Mouse (Mus musculus) MEL (cell line): ENCODE measurements around the gene Slit1. TPM values are rescaled to one million over a fixed set of nuclear protein-coding genes. Genes with fewer than 3 reads are reported as not detected.

Experiments
- DNase-seq: peaks from one replicate; pipeline ENCODE4 v3.0.0; 2011; ENCODE audit warnings: low read depth, low spot score
- H3K27ac ChIP-seq: 2 replicates; pipeline ENCODE4 v1.5.1; 2012; ENCODE audit warnings: low read depth, mild to moderate bottlenecking, control low read depth, low read length, moderate library complexity; ENCODE audit not compliant: control insufficient read depth
- H3K27me3 ChIP-seq, 2 experiments: fragments of 150-350 bp in 1 of 2; sonication (generic) in 1 of 2; 2 replicates each; pipeline ENCODE4 v1.6.1; 2012; ENCODE audit warnings: low read length in 2 of 2, mild to moderate bottlenecking in 2 of 2, improper control_type of control experiment in 1 of 2, moderate library complexity in 1 of 2; ENCODE audit not compliant: insufficient read depth in 2 of 2, control insufficient read depth in 1 of 2
- H3K36me3 ChIP-seq, 2 experiments: 2 replicates each; pipeline ENCODE4 v1.6.1; 2012 to 2014; ENCODE audit warnings: low read length in 2 of 2, improper control_type of control experiment in 1 of 2, inconsistent platforms in 1 of 2, mild to moderate bottlenecking in 1 of 2; ENCODE audit not compliant: insufficient read depth in 2 of 2, control insufficient read depth in 1 of 2
- H3K4me1 ChIP-seq, 2 experiments: fragments of 150-350 bp in 1 of 2; sonication (generic) in 1 of 2; 2 replicates each; pipeline ENCODE4 v1.6.1; 2012; ENCODE audit warnings: low read length in 2 of 2, improper control_type of control experiment in 1 of 2, mild to moderate bottlenecking in 1 of 2; ENCODE audit not compliant: insufficient read depth in 2 of 2, control insufficient read depth in 1 of 2
- H3K4me3 ChIP-seq, 2 experiments: fragments of 150-350 bp in 1 of 2; sonication (generic) in 1 of 2; 2 replicates each; pipeline ENCODE4 v1.5.1; 2012; ENCODE audit warnings: low read depth in 2 of 2, low read length in 2 of 2, mild to moderate bottlenecking in 2 of 2, moderate library complexity in 2 of 2, control low read depth in 1 of 2, improper control_type of control experiment in 1 of 2; ENCODE audit not compliant: control insufficient read depth in 1 of 2, insufficient read depth in 1 of 2
- H3K79me2 ChIP-seq: 2 replicates; pipeline ENCODE4 v1.6.1; 2012; ENCODE audit warnings: mild to moderate bottlenecking, low read length, moderate library complexity; ENCODE audit not compliant: control insufficient read depth, poor library complexity, insufficient read depth
- H3K9ac ChIP-seq: 2 replicates; pipeline ENCODE4 v1.6.1; 2012; ENCODE audit warnings: low read depth, mild to moderate bottlenecking, control low read depth, low read length, moderate library complexity; ENCODE audit not compliant: control insufficient read depth, poor library complexity, severe bottlenecking
- H3K9me3 ChIP-seq: fragments of 150-350 bp; sonication (generic); replicated peaks from 2 replicates; pipeline ENCODE4 v1.6.1; 2012; ENCODE audit warnings: mild to moderate bottlenecking, low read length, improper control_type of control experiment, moderate library complexity; ENCODE audit not compliant: insufficient read depth
- CTCF ChIP-seq, 3 experiments: IDR thresholded peaks in 2 of 3; conservative IDR thresholded peaks in 1 of 3; 2 replicates each; pipeline ENCODE4 v1.5.1; 2011 to 2012; ENCODE audit warnings: low read length in 3 of 3, low read depth in 2 of 3, mild to moderate bottlenecking in 2 of 3, improper control_type of control experiment in 1 of 3, inconsistent platforms in 1 of 3, mixed read lengths in 1 of 3, moderate library complexity in 1 of 3; ENCODE audit not compliant: control insufficient read depth in 1 of 3, insufficient read depth in 1 of 3, poor library complexity in 1 of 3, severe bottlenecking in 1 of 3
- ETS1 ChIP-seq: IDR thresholded peaks from 2 replicates; pipeline ENCODE4 v1.6.1; 2012; ENCODE audit warnings: low read depth, mild to moderate bottlenecking, inconsistent platforms, low read length, improper control_type of control experiment, moderate library complexity
- GATA1 ChIP-seq: IDR thresholded peaks from 2 replicates; pipeline ENCODE4 v1.6.1; 2011; ENCODE audit warnings: low read depth, low read length, improper control_type of control experiment
- HCFC1 ChIP-seq: IDR thresholded peaks from 2 replicates; pipeline ENCODE4 v1.6.1; 2012; ENCODE audit warnings: low read depth, mild to moderate bottlenecking, inconsistent platforms, low read length, improper control_type of control experiment, moderate library complexity
- JUND ChIP-seq: IDR thresholded peaks from 2 replicates; pipeline ENCODE4 v1.6.1; 2011; ENCODE audit warnings: low read depth, mild to moderate bottlenecking, improper control_type of control experiment, low read length
- KAT2A ChIP-seq: conservative IDR thresholded peaks from 2 replicates; pipeline ENCODE4 v1.6.1; 2012; ENCODE audit warnings: low read depth, low read length, improper control_type of control experiment, inconsistent platforms
- MEF2A ChIP-seq: IDR thresholded peaks from 2 replicates; pipeline ENCODE4 v1.6.1; 2014; ENCODE audit warnings: low read depth, mild to moderate bottlenecking, inconsistent platforms, low read length, improper control_type of control experiment; ENCODE audit not compliant: poor library complexity, insufficient replicate concordance, severe bottlenecking; ENCODE audit errors: extremely low read depth
- NELFE ChIP-seq: IDR thresholded peaks from 2 replicates; pipeline ENCODE4 v1.6.1; 2011; ENCODE audit warnings: low read depth, low read length, improper control_type of control experiment
- NRF1 ChIP-seq: IDR thresholded peaks from 2 replicates; pipeline ENCODE4 v1.6.1; 2014; ENCODE audit warnings: low read depth, mild to moderate bottlenecking, inconsistent platforms, low read length, improper control_type of control experiment, moderate library complexity; ENCODE audit not compliant: poor library complexity, insufficient read depth, severe bottlenecking
- POLR2A ChIP-seq, 2 experiments: IDR thresholded peaks; 2 replicates each; pipeline ENCODE4 v1.6.1; 2011 to 2012; ENCODE audit warnings: low read length in 2 of 2, mild to moderate bottlenecking in 2 of 2, control low read depth in 1 of 2, improper control_type of control experiment in 1 of 2, low read depth in 1 of 2, moderate library complexity in 1 of 2; ENCODE audit not compliant: control insufficient read depth in 1 of 2, insufficient read depth in 1 of 2, poor library complexity in 1 of 2
- RAD21 ChIP-seq: IDR thresholded peaks from 2 replicates; pipeline ENCODE4 v1.6.1; 2011; ENCODE audit warnings: mild to moderate bottlenecking, low read depth, low read length, improper control_type of control experiment
- RCOR1 ChIP-seq: IDR thresholded peaks from 2 replicates; pipeline ENCODE4 v1.6.1; 2012; ENCODE audit warnings: low read depth, mild to moderate bottlenecking, inconsistent platforms, low read length, improper control_type of control experiment
- SIN3A ChIP-seq: IDR thresholded peaks from 2 replicates; pipeline ENCODE4 v1.6.1; 2012; ENCODE audit warnings: low read length, improper control_type of control experiment, inconsistent platforms
- SMC3 ChIP-seq: IDR thresholded peaks from 2 replicates; pipeline ENCODE4 v1.6.1; 2011; ENCODE audit warnings: low read depth, low read length, improper control_type of control experiment
- TAL1 ChIP-seq: IDR thresholded peaks from 2 replicates; pipeline ENCODE4 v1.6.1; 2012; ENCODE audit warnings: mild to moderate bottlenecking, inconsistent platforms, low read length, moderate library complexity, mixed read lengths
- TBP ChIP-seq: IDR thresholded peaks from 2 replicates; pipeline ENCODE4 v1.8.0; 2011; ENCODE audit warnings: low read depth, low read length, improper control_type of control experiment
- USF1 ChIP-seq: IDR thresholded peaks from 2 replicates; pipeline ENCODE4 v1.6.1; 2014; ENCODE audit warnings: low read depth, mild to moderate bottlenecking, inconsistent platforms, low read length, improper control_type of control experiment, moderate library complexity
- USF2 ChIP-seq, 2 experiments: IDR thresholded peaks; 2 replicates each; pipeline ENCODE4 v1.6.1; 2011 to 2012; ENCODE audit warnings: improper control_type of control experiment in 2 of 2, low read length in 2 of 2, borderline replicate concordance in 1 of 2, inconsistent platforms in 1 of 2, low read depth in 1 of 2, mild to moderate bottlenecking in 1 of 2; ENCODE audit not compliant: insufficient read depth in 1 of 2
- ZMIZ1 ChIP-seq: IDR thresholded peaks from 2 replicates; pipeline ENCODE4 v1.6.1; 2012; ENCODE audit warnings: low read depth, mild to moderate bottlenecking, inconsistent platforms, low read length, improper control_type of control experiment, moderate library complexity
- polyA plus RNA-seq, 2 experiments: library from polyadenylated mRNA; stranded (reverse) in 1 of 2; unstranded in 1 of 2; fragments of >175 nt in 1 of 2; fragments of >200 nt in 1 of 2; gene quantifications; 2 replicates each; pipeline versions ENCODE4 v1.2.1 to v1.2.4; 2012; ENCODE audit warnings: low replicate concordance in 2 of 2, low read depth in 1 of 2; ENCODE audit not compliant: insufficient read length in 2 of 2, insufficient read depth in 1 of 2, missing spikeins in 1 of 2
- total RNA-seq: library from RNA; depleted of rRNA; stranded (reverse); fragments of 300-350 nt; gene quantifications from 2 replicates; pipeline ENCODE4 v1.2.3, GENCODE M21; 2012

Gene Slit1
- total and polyA plus RNA-seq, 3 experiments, result 0.04 TPM; not detected in 1

- Histone ChIP-seq H3K27me3 (peaks cover 7 to 10% of the 10 kb centered on the region in 2 experiments), H3K9me3 (no peaks in the 10 kb centered on the region), H3K9ac (no peak overlapping the region), H3K4me3 (no peak overlapping the region), H3K4me1 (no peaks in the 10 kb centered on the region), H3K36me3 (no peaks in the 10 kb centered on the region), H3K27ac (no peak overlapping the region), H3K79me2 (no peaks in the 10 kb centered on the region)
- DNase-seq, result no peak
- TF ChIP-seq NELFE, result no peak
- TF ChIP-seq USF2 (IDR thresholded peaks at IDR 0.05; ENCODE audit: borderline replicate concordance in 1 of 2, insufficient read depth in 1 of 2, low read depth in 1 of 2, low read length in 2 of 2), result no peak
- no peak for TF ChIP-seq SIN3A
- TF ChIP-seq RCOR1, result no peak
- no peak for TF ChIP-seq GATA1
- TF ChIP-seq JUND, result no peak
- no peak for TF ChIP-seq RAD21
- no peak for TF ChIP-seq TBP
- TF ChIP-seq CTCF (IDR thresholded peaks at IDR 0.05 in 2 of 3, conservative IDR thresholded peaks at IDR 0.05 in 1 of 3; ENCODE audit: control insufficient read depth in 1 of 3, insufficient read depth in 1 of 3, low read depth in 2 of 3, low read length in 3 of 3, poor library complexity in 1 of 3, severe bottlenecking in 1 of 3), result no peak
- TF ChIP-seq ETS1, result no peak
- TF ChIP-seq TAL1, result no peak
- no peak for TF ChIP-seq MEF2A
- TF ChIP-seq SMC3, result no peak
- TF ChIP-seq USF1, result no peak
- TF ChIP-seq POLR2A (IDR thresholded peaks at IDR 0.05; ENCODE audit: control insufficient read depth in 1 of 2, insufficient read depth in 1 of 2, low read depth in 1 of 2, low read length in 2 of 2, poor library complexity in 1 of 2), result no peak
- TF ChIP-seq HCFC1, result no peak
These were observed 38.0 kb downstream of the Slit1 start for GRCm38 (mm10) chr19:41705416-41705815.

- H3K27me3 ChIP-seq, result peaks cover 7 to 10% of the 10 kb centered on the region in 2 experiments
- H3K9me3 ChIP-seq, result no peaks in the 10 kb centered on the region
- H3K4me1 ChIP-seq, result no peaks in the 10 kb centered on the region
- no peak overlapping the region for H3K4me3 ChIP-seq
- H3K9ac ChIP-seq, result no peak overlapping the region
- H3K79me2 ChIP-seq, result no peaks in the 10 kb centered on the region
- TF ChIP-seq MEF2A (no peak), ZMIZ1 (no peak), KAT2A (no peak), NRF1 (no peak), TAL1 (no peak), ETS1 (no peak)
- H3K27ac ChIP-seq, result no peak overlapping the region
- DNase-seq, result no peak
- H3K36me3 ChIP-seq, result no peaks in the 10 kb centered on the region
These were observed 40.8 kb downstream of the Slit1 start for GRCm38 (mm10) chr19:41702638-41703037.
